Mouse (Mus musculus) embryonic stem cell, embryonic (primary cell): Measurements from ENCODE around the gene Ptch2.

Experiments used
- CTCF ChIA-PET, 4 experiments: fragments of 300-600 bp in 2 of 4; fragments of 350-600 bp in 2 of 4; sonication (Branson Sonifier 250); formaldehyde crosslinking; loops; one replicate each; lab custom pipeline; 2022; ENCODE audit warnings: inconsistent platforms in 2 of 4; lab: Charles Lee
- POLR2A ChIA-PET, 4 experiments: fragments of 300-600 bp in 2 of 4; fragments of 350-600 bp in 2 of 4; sonication (Branson Sonifier 250); formaldehyde crosslinking; loops; one replicate each; lab custom pipeline; 2022; ENCODE audit warnings: antibody characterized with exemption in 4 of 4, inconsistent platforms in 1 of 4; lab: Charles Lee

Gene Ptch2

GRCm38 (mm10) chr4:117145248-117145647 lies 49.4 kb downstream of the Ptch2 start:
- ChIA-PET POLR2A (interaction anchor here in 3 of 4 experiments (0.6 to 69.1 kb wide), 36 partner anchors 4 to 1071 kb away, joined by 3 to 3713 read pairs (median 8); partner anchors contain the start of genes Kif2c (in 3 of the 3), Plk3 (in 3 of the 3), Rps8 (in 3 of the 3) and Btbd19 (in 2 of the 3)), CTCF (interaction anchor here (0.6 to 5.5 kb wide), 30 partner anchors 8 to 437 kb away, joined by 3 to 39 read pairs (median 6); partner anchors contain the start of genes Plk3 (in 2 of the 4), Ptch2 (in 2 of the 4), Ccdc163 (in 1 of the 4) and Hectd3 (in 1 of the 4))

- POLR2A ChIA-PET: interaction anchor here (0.5 to 69.1 kb wide), 44 partner anchors 3 to 437 kb away, joined by 3 to 3713 read pairs (median 5); partner anchors contain the start of genes Kif2c (in 4 of the 4), Plk3 (in 4 of the 4), Ptch2 (in 3 of the 4) and Rps8 (in 3 of the 4)
These were observed 50.3 kb downstream of the Ptch2 start for GRCm38 (mm10) chr4:117146176-117146575.

GRCm38 (mm10) chr4:117148047-117148713 lies 52.3 kb downstream of the Ptch2 start:
- ChIA-PET POLR2A (interaction anchor here (0.6 to 69.1 kb wide), 52 partner anchors 1 to 746 kb away, joined by 3 to 3713 read pairs (median 6); partner anchors contain the start of genes Plk3 (in 4 of the 4), Rps8 (in 4 of the 4), Btbd19 (in 3 of the 4) and Kif2c (in 3 of the 4)), CTCF (interaction anchor here in 3 of 4 experiments (0.5 to 5.5 kb wide), 14 partner anchors 9 to 300 kb away, joined by 3 to 22 read pairs (median 6); partner anchors contain the start of genes Hectd3 (in 1 of the 3), Kif2c (in 1 of the 3) and Plk3 (in 1 of the 3))

More at GRCm38 (mm10) chr4:117146176-117146575, 50.3 kb downstream of the Ptch2 start:
- CTCF ChIA-PET: interaction anchor here (0.6 to 5.5 kb wide), 66 partner anchors 8 to 527 kb away, joined by 3 to 39 read pairs (median 4); partner anchors contain the start of genes Ptch2 (in 4 of the 4), Btbd19 (in 3 of the 4), Plk3 (in 2 of the 4) and Rps8 (in 2 of the 4)

- CTCF ChIA-PET: interaction anchor here in 3 of 4 experiments (0.7 to 5.5 kb wide), 12 partner anchors 9 to 197 kb away, joined by 3 to 22 read pairs (median 4); partner anchors contain the start of genes Kif2c (in 1 of the 3) and Plk3 (in 1 of the 3)
- POLR2A ChIA-PET: interaction anchor here (0.6 to 69.1 kb wide), 55 partner anchors 0 to 1533 kb away, joined by 3 to 3713 read pairs (median 5); partner anchors contain the start of genes Btbd19 (in 3 of the 4), Kif2c (in 3 of the 4), Plk3 (in 3 of the 4) and Ptch2 (in 3 of the 4)
These were observed 52.9 kb downstream of the Ptch2 start for GRCm38 (mm10) chr4:117148815-117149214.

- ChIA-PET CTCF (interaction anchor here in 3 of 4 experiments (0.6 to 5.5 kb wide), 11 partner anchors 10 to 163 kb away, joined by 3 to 22 read pairs (median 5); no protein-coding TSS in a partner anchor), POLR2A (interaction anchor here (0.6 to 69.1 kb wide), 67 partner anchors 0 to 1533 kb away, joined by 3 to 3713 read pairs (median 5); partner anchors contain the start of genes Btbd19 (in 3 of the 4), Kif2c (in 3 of the 4), Plk3 (in 3 of the 4) and Armh1 (in 2 of the 4))
These were observed 53.7 kb downstream of the Ptch2 start for GRCm38 (mm10) chr4:117149291-117150211.

GRCm38 (mm10) chr4:117150212-117150733 lies 54.4 kb downstream of the Ptch2 start:
- POLR2A ChIA-PET: interaction anchor here (0.6 to 69.1 kb wide), 51 partner anchors 1 to 465 kb away, joined by 3 to 3713 read pairs (median 7); partner anchors contain the start of genes Btbd19 (in 3 of the 4), Plk3 (in 3 of the 4), Armh1 (in 2 of the 4) and Hectd3 (in 2 of the 4)
- CTCF ChIA-PET: interaction anchor here in 2 of 4 experiments (0.6 to 3.1 kb wide), 5 partner anchors 11 to 100 kb away, joined by 3 to 15 read pairs (median 5); no protein-coding TSS in a partner anchor

- CTCF ChIA-PET: interaction anchor here in 2 of 4 experiments (0.6 to 1.4 kb wide), 7 partner anchors 11 to 486 kb away, joined by 3 to 7 read pairs (median 4); partner anchors contain the start of gene Kif2c (in 1 of the 2)
- POLR2A ChIA-PET: interaction anchor here (0.6 to 69.1 kb wide), 58 partner anchors 2 to 792 kb away, joined by 3 to 3713 read pairs (median 6); partner anchors contain the start of genes Btbd19 (in 3 of the 4), Kif2c (in 3 of the 4), Plk3 (in 3 of the 4) and Tctex1d4 (in 3 of the 4)
These were observed 55.5 kb downstream of the Ptch2 start for GRCm38 (mm10) chr4:117151416-117151815.

- CTCF ChIA-PET: interaction anchor here (0.6 to 1.8 kb wide), 13 partner anchors 12 to 1005 kb away, joined by 3 to 21 read pairs (median 4); partner anchors contain the start of genes Btbd19 (in 1 of the 4), Kif2c (in 1 of the 4), Plk3 (in 1 of the 4) and Tctex1d4 (in 1 of the 4)
- POLR2A ChIA-PET: interaction anchor here (0.5 to 69.1 kb wide), 78 partner anchors 0 to 1024 kb away, joined by 3 to 3713 read pairs (median 4); partner anchors contain the start of genes Plk3 (in 4 of the 4), Btbd19 (in 3 of the 4), Kif2c (in 3 of the 4) and Tctex1d4 (in 3 of the 4)
These were observed 56.8 kb downstream of the Ptch2 start for GRCm38 (mm10) chr4:117152714-117153113.

- POLR2A ChIA-PET: interaction anchor here (0.6 to 69.1 kb wide), 72 partner anchors 2 to 1080 kb away, joined by 3 to 3713 read pairs (median 6); partner anchors contain the start of genes Btbd19 (in 3 of the 4), Kif2c (in 3 of the 4), Plk3 (in 3 of the 4) and Tctex1d4 (in 3 of the 4)
- CTCF ChIA-PET: interaction anchor here in 3 of 4 experiments (0.6 to 2.6 kb wide), 6 partner anchors 9 to 402 kb away, joined by 3 to 13 read pairs (median 4); no protein-coding TSS in a partner anchor
These were observed 59.3 kb downstream of the Ptch2 start for GRCm38 (mm10) chr4:117155020-117155791.

GRCm38 (mm10) chr4:117155792-117156355 lies 60.0 kb downstream of the Ptch2 start, which contains the start of gene Rps8:
Gene Rps8, minus strand, starts transcription at chr4:117156243.
- POLR2A ChIA-PET: interaction anchor here (0.6 to 69.1 kb wide), 91 partner anchors 3 to 1927 kb away, joined by 3 to 3713 read pairs (median 6); partner anchors contain the start of genes Btbd19 (in 3 of the 4), Kif2c (in 3 of the 4), Plk3 (in 3 of the 4) and Tctex1d4 (in 3 of the 4)
- CTCF ChIA-PET: interaction anchor here in 3 of 4 experiments (0.6 to 2.6 kb wide), 11 partner anchors 10 to 402 kb away, joined by 3 to 15 read pairs (median 4); no protein-coding TSS in a partner anchor

GRCm38 (mm10) chr4:117156372-117156771 lies 60.5 kb downstream of the Ptch2 start:
- POLR2A ChIA-PET: interaction anchor here (0.6 to 69.1 kb wide), 87 partner anchors 4 to 1927 kb away, joined by 3 to 3713 read pairs (median 6); partner anchors contain the start of genes Btbd19 (in 3 of the 4), Kif2c (in 3 of the 4), Plk3 (in 3 of the 4) and Tctex1d4 (in 3 of the 4)
- CTCF ChIA-PET: interaction anchor here in 3 of 4 experiments (0.6 to 2.6 kb wide), 11 partner anchors 10 to 401 kb away, joined by 3 to 15 read pairs (median 4); no protein-coding TSS in a partner anchor

GRCm38 (mm10) chr4:117159666-117160065 lies 63.8 kb downstream of the Ptch2 start:
- ChIA-PET POLR2A (interaction anchor here (0.6 to 69.1 kb wide), 32 partner anchors 3 to 451 kb away, joined by 3 to 3713 read pairs (median 5); partner anchors contain the start of genes Btbd19 (in 3 of the 4), Kif2c (in 3 of the 4), Plk3 (in 3 of the 4) and Tctex1d4 (in 3 of the 4)), CTCF (interaction anchor here in 3 of 4 experiments (0.6 to 5.4 kb wide), 8 partner anchors 10 to 706 kb away, joined by 3 to 22 read pairs (median 3); no protein-coding TSS in a partner anchor)

GRCm38 (mm10) chr4:117161183-117161582 lies 65.3 kb downstream of the Ptch2 start:
- POLR2A ChIA-PET: interaction anchor here (0.5 to 69.1 kb wide), 21 partner anchors 1 to 158 kb away, joined by 3 to 3713 read pairs (median 7); partner anchors contain the start of genes Btbd19 (in 2 of the 4), Kif2c (in 2 of the 4), Plk3 (in 2 of the 4) and Rps8 (in 2 of the 4)
- CTCF ChIA-PET: interaction anchor here in 1 of 4 experiments (1.6 to 5.4 kb wide), 2 partner anchors 11 to 15 kb away, joined by 5 to 22 read pairs; no protein-coding TSS in a partner anchor
